Mouse (Mus musculus): ENCODE data around the gene Nfe2l3.

GRCm38 (mm10) chr6:51423466-51424122 is 8.9 kb upstream of the Nfe2l3 start:
- TF ChIP-seq CTCF (conservative IDR thresholded peaks at IDR 0.05; ENCODE audit: low read length) (no peak), NANOG (IDR thresholded peaks at IDR 0.05; ENCODE audit: borderline replicate concordance, low read length) (no peak), POU5F1 (IDR thresholded peaks at IDR 0.05; ENCODE audit: borderline replicate concordance, low read length) (no peak)

Data from E14TG2a.4 (cell line).